Comparison of ENCODE assay signal across 20 mouse cellular contexts in the genomic region with DNA sequence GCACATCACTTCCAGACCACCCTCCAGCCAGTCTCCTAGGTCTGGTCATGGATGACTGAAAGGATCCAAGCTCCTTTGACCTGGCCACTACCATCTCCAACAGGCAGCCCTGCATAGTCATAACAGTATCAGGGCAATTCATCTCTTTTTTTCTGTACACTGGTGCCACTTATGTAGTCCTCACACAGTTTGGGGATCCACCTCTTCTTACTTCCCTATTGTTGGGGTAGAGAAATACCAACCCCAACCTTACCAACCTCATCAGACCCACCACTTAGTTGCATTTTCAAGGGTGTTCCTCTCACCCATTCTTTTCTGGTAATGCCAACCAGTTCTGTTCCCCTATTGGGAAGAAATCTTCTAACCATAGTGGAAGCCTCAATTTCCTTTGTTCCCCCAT.
DNase-seq lines count a peak whose midpoint lies in the region; ATAC-seq lines count a peak whose summit lies in the region.
"Had no signal": no experiment of that assay in that cellular context is flagged by ENCODE, and none has a peak within 500 bp of the region (broad histone marks: within the 10 kb centered on the region; RNA-seq: fewer than 3 reads in every experiment).

No protein-coding gene starts in this region.

- peak; percentile 14 for DNase-seq in A20 (ENCODE audit: low read depth, low spot score)
- DNase-seq in thymus, postnatal 14 days = no peak
- DNase-seq in neural tube, embryonic 10.5 days (ENCODE audit: extremely low spot score, low spot score) = no peak
- DNase-seq in left cerebral cortex, adult 11 months (ENCODE audit: low spot score) = no peak
- DNase-seq: adrenal gland, adult 8-10 months; adrenal gland, postnatal 14 days; adrenal gland, postnatal 36 days; cerebellum, adult 11-12 months; cerebellum, adult 2 months; cerebellum, adult 9-10 months; cerebellum, postnatal 10 days; cerebellum, postnatal 25 days; embryo, embryonic 11 days had no signal

- peak; percentile 79 for ATAC-seq in common myeloid progenitor, adult 5-6 weeks (replicated peaks; ENCODE audit: low read depth, poor library complexity, severe bottlenecking)
- ATAC-seq in hematopoietic stem cell, adult 5-6 weeks (replicated peaks in 1 of 2; ENCODE audit: insufficient read depth in 1 of 2, low FRiP score in 2 of 2, low TSS enrichment in 1 of 2, low read depth in 1 of 2, poor library complexity in 2 of 2, severe bottlenecking in 2 of 2) = peak; percentile 74 to 78
- ATAC-seq in megakaryocyte progenitor cell, adult 5-6 weeks (replicated peaks; ENCODE audit: poor library complexity) = peak; percentile 64
- ATAC-seq: activated CD4-positive, CD25-positive, alpha-beta regulatory T cell, adult 4 months; forebrain, embryonic 14.5 days; forebrain, embryonic 16.5 days; Patski had no signal
